Mouse (Mus musculus) MEL (cell line): ENCODE results near the gene Gm8122.
"Not testable (repeated sequence)": the region's sequence is repeated elsewhere in the genome, so short reads cannot be mapped to it uniquely, and the experiment has no call there.

Experiments
- CTCF ChIP-seq, 3 experiments: IDR thresholded peaks in 2 of 3; conservative IDR thresholded peaks in 1 of 3; 2 replicates each; pipeline ENCODE4 v1.5.1; 2011 to 2012; ENCODE audit warnings: low read length in 3 of 3, low read depth in 2 of 3, mild to moderate bottlenecking in 2 of 3, improper control_type of control experiment in 1 of 3, inconsistent platforms in 1 of 3, mixed read lengths in 1 of 3, moderate library complexity in 1 of 3; ENCODE audit not compliant: control insufficient read depth in 1 of 3, insufficient read depth in 1 of 3, poor library complexity in 1 of 3, severe bottlenecking in 1 of 3
- HCFC1 ChIP-seq: IDR thresholded peaks from 2 replicates; pipeline ENCODE4 v1.6.1; 2012; ENCODE audit warnings: low read depth, mild to moderate bottlenecking, inconsistent platforms, low read length, improper control_type of control experiment, moderate library complexity
- POLR2A ChIP-seq, 2 experiments: IDR thresholded peaks; 2 replicates each; pipeline ENCODE4 v1.6.1; 2011 to 2012; ENCODE audit warnings: low read length in 2 of 2, mild to moderate bottlenecking in 2 of 2, control low read depth in 1 of 2, improper control_type of control experiment in 1 of 2, low read depth in 1 of 2, moderate library complexity in 1 of 2; ENCODE audit not compliant: control insufficient read depth in 1 of 2, insufficient read depth in 1 of 2, poor library complexity in 1 of 2
- TCF12 ChIP-seq: IDR thresholded peaks from 2 replicates; pipeline ENCODE4 v1.6.1; 2014; ENCODE audit warnings: low read depth, mild to moderate bottlenecking, inconsistent platforms, low read length, improper control_type of control experiment, moderate library complexity

GRCm38 (mm10) chr14:43237769-43238168, 2.7 kb upstream of the Gm8122 start:
- TF ChIP-seq POLR2A (IDR thresholded peaks at IDR 0.05; ENCODE audit: control insufficient read depth in 1 of 2, insufficient read depth in 1 of 2, low read depth in 1 of 2, low read length in 2 of 2, poor library complexity in 1 of 2); CTCF (IDR thresholded peaks at IDR 0.05 in 2 of 3, conservative IDR thresholded peaks at IDR 0.05 in 1 of 3; ENCODE audit: control insufficient read depth in 1 of 3, insufficient read depth in 1 of 3, low read depth in 2 of 3, low read length in 3 of 3, poor library complexity in 1 of 3, severe bottlenecking in 1 of 3); HCFC1; TCF12: not testable (repeated sequence)
